Mouse (Mus musculus) testis, adult 2 months (tissue): ENCODE measurements around the gene Crocc. TPM values are rescaled to one million over a fixed set of nuclear protein-coding genes. Genes with fewer than 3 reads are reported as not detected.
A peak's percentile ranks its signal among the peaks of the same experiment; 100 is the strongest.

Source experiments
- H3K27ac ChIP-seq: fragments of 200-500 bp; 2 replicates; pipeline ENCODE4 v1.5.1; 2012; ENCODE audit warnings: low read depth, low read length; ENCODE audit not compliant: control insufficient read depth, insufficient read depth
- H3K27me3 ChIP-seq: fragments of 200-500 bp; 2 replicates; pipeline ENCODE4 v1.6.1; 2012; ENCODE audit warnings: mild to moderate bottlenecking, low read length, moderate library complexity; ENCODE audit not compliant: control insufficient read depth, insufficient read depth
- H3K36me3 ChIP-seq: fragments of 200-500 bp; 2 replicates; pipeline ENCODE4 v1.6.1; 2012; ENCODE audit warnings: mild to moderate bottlenecking, low read length; ENCODE audit not compliant: control insufficient read depth, insufficient read depth
- H3K4me1 ChIP-seq: fragments of 200-500 bp; 2 replicates; pipeline ENCODE4 v1.6.1; 2012; ENCODE audit warnings: low read length; ENCODE audit not compliant: control insufficient read depth, insufficient read depth
- H3K4me3 ChIP-seq: fragments of 200-500 bp; 2 replicates; pipeline ENCODE4 v1.5.1; 2012; ENCODE audit warnings: low read depth, mild to moderate bottlenecking, low read length, moderate library complexity, mixed read lengths; ENCODE audit not compliant: control insufficient read depth
- CTCF ChIP-seq: fragments of 200-500 bp; IDR thresholded peaks from 2 replicates; pipeline ENCODE4 v1.5.1; 2012; ENCODE audit warnings: low read depth, mild to moderate bottlenecking, inconsistent platforms, low read length, moderate library complexity; ENCODE audit not compliant: control insufficient read depth, insufficient read depth, insufficient replicate concordance
- POLR2A ChIP-seq: fragments of 200-500 bp; IDR thresholded peaks from 2 replicates; pipeline ENCODE4 v1.6.1; 2012; ENCODE audit warnings: low read depth, mild to moderate bottlenecking, inconsistent platforms, low read length, moderate library complexity; ENCODE audit not compliant: control insufficient read depth
- polyA plus RNA-seq: library from polyadenylated mRNA; depleted of rRNA; stranded (reverse); fragments of >200 nt; gene quantifications from 2 replicates; pipeline ENCODE4 v1.2.3, GENCODE M21; 2012

Gene Crocc
- polyA plus RNA-seq, 1 experiment = 12.5 TPM

- Histone ChIP-seq H3K36me3 (no peaks in the 10 kb centered on the region; the same call in none of the 2 replicates), H3K27me3 (no peaks in the 10 kb centered on the region), H3K4me3 (no peak overlapping the region), H3K4me1 (no peaks in the 10 kb centered on the region), H3K27ac (no peak overlapping the region)
- TF ChIP-seq POLR2A = no peak
- TF ChIP-seq CTCF = no peak
These were observed 6.6 kb upstream of the Crocc start for GRCm38 (mm10) chr4:141066709-141067515.

- Histone ChIP-seq H3K27me3 (no peaks in the 10 kb centered on the region), H3K4me3 (no peak overlapping the region), H3K27ac (no peak overlapping the region), H3K4me1 (peaks cover 3% of the 10 kb centered on the region; the same call in 1 of the 2 replicates), H3K36me3 (no peaks in the 10 kb centered on the region; the same call in none of the 2 replicates)
- no peak for TF ChIP-seq POLR2A
- TF ChIP-seq CTCF = peak; percentile 89; the same call in 1 of the 2 replicates
These were observed 4.8 kb upstream of the Crocc start for GRCm38 (mm10) chr4:141065123-141065522.

- no peaks in the 10 kb centered on the region; the same call in none of the 2 replicates for H3K36me3 ChIP-seq
- H3K4me3 ChIP-seq = no peak overlapping the region
- no peaks in the 10 kb centered on the region for H3K27me3 ChIP-seq
- H3K27ac ChIP-seq = no peak overlapping the region
- H3K4me1 ChIP-seq = peaks cover 10% of the 10 kb centered on the region
- no peak for TF ChIP-seq CTCF
- no peak for TF ChIP-seq POLR2A
These were observed 3.8 kb upstream of the Crocc start for GRCm38 (mm10) chr4:141064104-141064659.

- Histone ChIP-seq H3K4me1 (peaks cover 10% of the 10 kb centered on the region), H3K27ac (peak overlapping the region; percentile 19), H3K27me3 (no peaks in the 10 kb centered on the region), H3K4me3 (peak overlapping the region; percentile 92), H3K36me3 (no peaks in the 10 kb centered on the region)
- no peak for TF ChIP-seq CTCF
- TF ChIP-seq POLR2A = no peak
These were observed 529 bp downstream of the Crocc start for GRCm38 (mm10) chr4:141059616-141060425.

GRCm38 (mm10) chr4:141058835-141059234, 1.5 kb downstream of the Crocc start:
- Histone ChIP-seq H3K4me1 (peaks cover 10% of the 10 kb centered on the region), H3K27ac (no peak overlapping the region), H3K27me3 (no peaks in the 10 kb centered on the region), H3K4me3 (no peak overlapping the region), H3K36me3 (no peaks in the 10 kb centered on the region)
- TF ChIP-seq POLR2A (no peak), CTCF (no peak)

- no peaks in the 10 kb centered on the region for H3K27me3 ChIP-seq
- H3K4me1 ChIP-seq = peaks cover 10% of the 10 kb centered on the region
- no peak overlapping the region for H3K27ac ChIP-seq
- H3K4me3 ChIP-seq = no peak overlapping the region
- no peak for TF ChIP-seq POLR2A
- no peak for TF ChIP-seq CTCF
- H3K36me3 ChIP-seq = no peaks in the 10 kb centered on the region
These were observed 3.4 kb downstream of the Crocc start for GRCm38 (mm10) chr4:141056970-141057369.

GRCm38 (mm10) chr4:141053568-141054161, 6.7 kb downstream of the Crocc start:
- H3K27ac ChIP-seq = no peak overlapping the region
- H3K27me3 ChIP-seq = no peaks in the 10 kb centered on the region
- no peak for TF ChIP-seq POLR2A
- no peak for TF ChIP-seq CTCF
- H3K4me1 ChIP-seq = peaks cover 3% of the 10 kb centered on the region
- no peak overlapping the region for H3K4me3 ChIP-seq
- H3K36me3 ChIP-seq = no peaks in the 10 kb centered on the region
